Mouse (Mus musculus): ENCODE measurements around the gene Rps6ka1.
"Not testable (repeated sequence)": the region's sequence is repeated elsewhere in the genome, so short reads cannot be mapped to it uniquely, and the experiment has no call there.

Gene Rps6ka1

GRCm38 (mm10) chr4:133887672-133888453 lies at the start of gene Rps6ka1:
Gene Rps6ka1 (minus strand): TSS chr4:133887797.
- peak; percentile 68 for DNase-seq (ENCODE audit: low read depth, low spot score)
- H3K36me3 ChIP-seq (ENCODE audit: control insufficient read depth, insufficient read depth, low read length, poor library complexity, severe bottlenecking) = no peaks in the 10 kb centered on the region
- no peaks in the 10 kb centered on the region; the same call in 1 of the 2 replicates for H3K27me3 ChIP-seq (ENCODE audit: control insufficient read depth, insufficient read depth, low read length, poor library complexity, severe bottlenecking)

DNA sequence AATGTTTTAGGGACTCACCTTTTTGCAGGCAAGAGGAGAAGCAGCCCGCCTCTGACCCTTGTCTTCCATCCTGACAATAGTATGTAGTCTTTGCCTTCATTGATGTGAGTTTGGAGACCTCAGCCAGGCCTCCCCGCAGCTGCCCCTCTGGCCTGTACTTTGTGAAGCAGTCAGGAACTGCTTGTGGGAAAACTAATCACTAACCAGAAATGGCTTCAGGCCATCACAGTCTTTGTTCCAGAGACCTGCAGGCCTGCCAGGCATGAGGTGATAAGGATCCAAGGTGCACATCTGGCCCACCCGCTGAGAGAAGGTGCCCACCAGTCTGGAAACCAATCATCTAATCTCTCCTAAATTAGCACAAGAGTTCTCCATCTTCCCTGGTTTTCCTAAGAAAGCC lies 44.2 kb upstream of the Rps6ka1 start:
- DNase-seq (ENCODE audit: low read depth, low spot score) = no peak
- Histone ChIP-seq H3K36me3 (ENCODE audit: control insufficient read depth, insufficient read depth, low read length, poor library complexity, severe bottlenecking) (no peaks in the 10 kb centered on the region), H3K27me3 (ENCODE audit: control insufficient read depth, insufficient read depth, low read length, poor library complexity, severe bottlenecking) (no peaks in the 10 kb centered on the region)

- no peaks in the 10 kb centered on the region for H3K27me3 ChIP-seq (ENCODE audit: control insufficient read depth, insufficient read depth, low read length, poor library complexity, severe bottlenecking)
- no peaks in the 10 kb centered on the region for H3K36me3 ChIP-seq (ENCODE audit: control insufficient read depth, insufficient read depth, low read length, poor library complexity, severe bottlenecking)
- peak; percentile 50 for DNase-seq (ENCODE audit: low read depth, low spot score)
Observed at GRCm38 (mm10) chr4:133931349-133931748, 43.8 kb upstream of the Rps6ka1 start.

GRCm38 (mm10) chr4:133929278-133929670 lies 41.7 kb upstream of the Rps6ka1 start:
- H3K36me3 ChIP-seq (ENCODE audit: control insufficient read depth, insufficient read depth, low read length, poor library complexity, severe bottlenecking) = no peaks in the 10 kb centered on the region
- DNase-seq (ENCODE audit: low read depth, low spot score) = no peak

GRCm38 (mm10) chr4:133928576-133929277 lies 41.1 kb upstream of the Rps6ka1 start:
- no peaks in the 10 kb centered on the region for H3K27me3 ChIP-seq (ENCODE audit: control insufficient read depth, insufficient read depth, low read length, poor library complexity, severe bottlenecking)
- no peaks in the 10 kb centered on the region for H3K36me3 ChIP-seq (ENCODE audit: control insufficient read depth, insufficient read depth, low read length, poor library complexity, severe bottlenecking)
- DNase-seq (ENCODE audit: low read depth, low spot score) = peak; percentile 32

More at GRCm38 (mm10) chr4:133929278-133929670, 41.7 kb upstream of the Rps6ka1 start:
- H3K27me3 ChIP-seq (ENCODE audit: control insufficient read depth, insufficient read depth, low read length, poor library complexity, severe bottlenecking) = no peaks in the 10 kb centered on the region

DNA sequence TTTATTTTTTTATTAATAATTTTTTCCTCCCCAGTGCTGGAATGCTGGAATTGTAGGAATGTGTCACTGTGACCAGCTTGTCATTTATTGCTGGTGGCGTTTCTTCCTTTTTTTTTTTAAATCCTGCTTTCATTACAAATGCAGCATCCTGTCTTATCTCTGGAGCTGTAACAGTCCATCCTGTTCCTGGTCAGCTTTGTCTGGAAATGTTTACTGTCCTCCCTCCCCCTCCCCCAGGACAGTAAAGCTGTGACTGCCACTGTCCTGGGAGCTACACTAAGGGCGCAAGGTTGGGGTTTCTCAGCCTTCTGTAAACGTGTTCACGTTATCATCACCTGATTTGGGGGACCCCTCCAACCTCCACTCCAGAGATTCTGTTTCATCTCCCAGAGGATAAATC lies 37.6 kb upstream of the Rps6ka1 start:
- H3K36me3 ChIP-seq (ENCODE audit: control insufficient read depth, insufficient read depth, low read length, poor library complexity, severe bottlenecking) = no peaks in the 10 kb centered on the region
- DNase-seq (ENCODE audit: low read depth, low spot score) = no peak
- no peaks in the 10 kb centered on the region for H3K27me3 ChIP-seq (ENCODE audit: control insufficient read depth, insufficient read depth, low read length, poor library complexity, severe bottlenecking)

DNA sequence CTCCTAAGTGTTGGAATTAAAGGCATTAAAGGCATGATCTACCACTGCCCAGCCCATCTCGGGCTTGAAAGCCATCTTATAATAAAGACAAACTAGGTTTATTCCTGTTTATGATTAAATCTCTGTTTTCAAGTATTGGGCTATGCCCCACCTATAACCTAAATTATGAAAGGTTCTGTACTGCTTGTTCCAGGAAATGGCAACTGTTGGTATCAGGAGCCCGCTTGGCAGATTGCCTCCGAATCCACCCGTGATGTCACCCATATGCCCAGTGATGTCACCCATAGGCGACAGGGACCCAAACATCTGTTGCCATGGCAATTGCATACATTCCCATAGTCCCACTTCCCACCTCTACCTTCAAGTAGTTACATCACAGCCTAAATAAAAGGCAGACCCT lies 36.1 kb upstream of the Rps6ka1 start:
- no peaks in the 10 kb centered on the region for H3K36me3 ChIP-seq (ENCODE audit: control insufficient read depth, insufficient read depth, low read length, poor library complexity, severe bottlenecking)
- no peak for DNase-seq (ENCODE audit: low read depth, low spot score)
- H3K27me3 ChIP-seq (ENCODE audit: control insufficient read depth, insufficient read depth, low read length, poor library complexity, severe bottlenecking) = no peaks in the 10 kb centered on the region

DNA sequence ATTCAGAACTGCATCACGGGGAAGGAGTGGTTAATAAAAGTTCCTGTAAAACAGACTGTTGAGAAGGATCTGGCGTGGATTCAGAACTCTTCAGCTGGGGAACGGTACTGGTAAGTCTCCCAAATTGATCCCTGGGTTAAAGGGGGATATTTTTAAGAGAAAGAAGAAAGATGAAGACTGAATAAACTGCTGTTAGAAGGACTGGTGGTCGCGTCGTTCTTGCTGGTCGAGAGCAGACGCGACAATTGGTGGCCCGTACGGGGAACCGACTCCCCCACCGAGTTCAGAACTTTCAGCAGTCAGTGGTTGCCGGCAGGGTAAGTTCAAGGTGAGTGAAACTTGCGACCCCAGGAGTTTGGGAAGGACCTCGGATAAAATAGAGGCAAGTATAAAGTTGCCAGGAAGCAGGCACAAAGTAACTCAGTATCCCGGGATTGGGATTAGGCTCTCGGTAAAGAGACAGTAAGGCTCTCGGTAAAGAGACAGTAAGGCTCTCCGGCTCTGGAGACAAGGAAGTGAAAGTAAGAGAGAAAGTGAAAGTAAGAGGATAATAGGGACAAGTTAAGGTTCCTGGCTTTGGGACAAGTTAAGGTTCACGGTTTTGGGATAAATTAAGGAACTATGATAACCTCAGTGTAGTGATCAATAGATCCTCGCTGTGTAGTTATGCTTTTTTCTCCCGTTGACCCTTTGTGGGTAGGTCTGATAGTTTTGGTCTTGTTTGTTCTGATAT lies 30.7 kb upstream of the Rps6ka1 start:
- not testable (repeated sequence) for DNase-seq (ENCODE audit: low read depth, low spot score); H3K36me3 ChIP-seq (ENCODE audit: control insufficient read depth, insufficient read depth, low read length, poor library complexity, severe bottlenecking); H3K27me3 ChIP-seq (ENCODE audit: control insufficient read depth, insufficient read depth, low read length, poor library complexity, severe bottlenecking)

DNA sequence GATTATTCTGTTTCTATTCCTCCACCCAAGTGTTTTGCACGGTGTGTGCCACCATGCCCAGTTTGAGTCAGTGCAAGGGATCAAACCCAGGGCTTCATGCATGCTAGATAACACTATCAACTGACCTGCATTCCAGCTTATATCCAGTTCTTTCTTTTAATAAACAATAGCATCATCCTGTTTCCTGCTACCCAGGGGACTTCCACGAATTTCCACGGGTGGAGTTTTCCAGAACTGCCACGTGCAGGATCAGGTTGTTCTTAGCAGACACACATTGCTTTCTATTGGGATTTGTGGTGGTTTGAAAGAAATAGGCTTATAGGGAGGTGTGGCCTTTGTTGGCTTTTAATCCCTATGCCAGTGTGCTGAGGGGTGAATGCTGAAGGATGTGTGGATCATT lies 24.4 kb upstream of the Rps6ka1 start:
- Histone ChIP-seq H3K36me3 (ENCODE audit: control insufficient read depth, insufficient read depth, low read length, poor library complexity, severe bottlenecking) (no peaks in the 10 kb centered on the region), H3K27me3 (ENCODE audit: control insufficient read depth, insufficient read depth, low read length, poor library complexity, severe bottlenecking) (no peaks in the 10 kb centered on the region)
- DNase-seq (ENCODE audit: low read depth, low spot score) = no peak

DNA sequence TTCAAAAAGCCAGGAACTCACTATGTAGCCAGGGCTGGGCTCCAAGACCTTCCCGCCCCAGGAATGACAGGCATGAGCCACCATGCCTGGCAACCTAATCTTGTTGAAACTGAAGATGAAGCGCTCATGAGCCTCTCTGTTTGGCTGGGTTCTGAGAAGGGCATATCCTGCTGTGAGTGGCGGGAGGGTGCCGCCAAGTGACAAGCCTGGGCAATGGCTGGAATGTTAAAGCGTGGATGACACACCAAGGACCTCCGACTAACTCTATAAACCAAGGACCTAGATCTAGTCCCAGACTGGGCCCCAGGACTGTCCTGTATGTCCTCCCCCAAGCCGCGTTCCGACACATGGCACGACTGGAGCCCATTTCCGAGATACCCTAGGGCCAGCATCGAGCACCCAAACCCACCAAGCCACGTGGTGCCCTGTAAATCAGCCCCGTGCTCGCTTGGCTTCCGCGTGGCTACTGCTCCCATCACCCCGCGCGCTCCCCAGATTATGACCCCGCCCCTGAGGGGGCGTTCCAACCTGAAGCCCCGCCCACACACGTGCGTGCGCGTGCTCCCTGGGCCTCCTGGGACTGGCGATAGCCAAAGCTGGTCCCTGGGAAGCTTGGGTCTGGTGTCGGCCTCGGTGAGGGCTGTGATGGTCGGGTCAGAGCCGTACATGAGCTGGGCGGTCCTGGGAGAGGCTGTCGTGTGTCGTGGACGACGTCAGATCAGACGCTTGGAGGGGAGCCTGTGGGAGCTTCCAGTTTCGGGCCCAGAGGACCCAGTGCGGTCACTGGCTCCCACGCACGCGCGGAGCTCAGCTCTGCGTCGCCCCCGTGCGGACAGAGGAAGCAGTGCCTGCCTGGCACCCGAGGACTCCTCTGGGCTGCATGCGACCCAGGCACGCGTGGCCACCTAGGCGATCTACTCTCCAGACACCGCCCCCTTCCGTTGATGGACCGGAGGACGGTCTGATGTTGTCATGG lies 22.9 kb upstream of the Rps6ka1 start:
- no peaks in the 10 kb centered on the region for H3K27me3 ChIP-seq (ENCODE audit: control insufficient read depth, insufficient read depth, low read length, poor library complexity, severe bottlenecking)
- no peaks in the 10 kb centered on the region for H3K36me3 ChIP-seq (ENCODE audit: control insufficient read depth, insufficient read depth, low read length, poor library complexity, severe bottlenecking)
- DNase-seq (ENCODE audit: low read depth, low spot score) = peak; percentile 96

- DNase-seq (ENCODE audit: low read depth, low spot score) = no peak
- Histone ChIP-seq H3K36me3 (ENCODE audit: control insufficient read depth, insufficient read depth, low read length, poor library complexity, severe bottlenecking) (no peaks in the 10 kb centered on the region), H3K27me3 (ENCODE audit: control insufficient read depth, insufficient read depth, low read length, poor library complexity, severe bottlenecking) (no peaks in the 10 kb centered on the region)
Observed at GRCm38 (mm10) chr4:133908051-133908450, 20.5 kb upstream of the Rps6ka1 start.

GRCm38 (mm10) chr4:133907086-133907485 lies 19.5 kb upstream of the Rps6ka1 start:
- Histone ChIP-seq H3K36me3 (ENCODE audit: control insufficient read depth, insufficient read depth, low read length, poor library complexity, severe bottlenecking) (no peaks in the 10 kb centered on the region), H3K27me3 (ENCODE audit: control insufficient read depth, insufficient read depth, low read length, poor library complexity, severe bottlenecking) (no peaks in the 10 kb centered on the region)
- DNase-seq (ENCODE audit: low read depth, low spot score) = peak; percentile 63

- H3K36me3 ChIP-seq (ENCODE audit: control insufficient read depth, insufficient read depth, low read length, poor library complexity, severe bottlenecking); H3K27me3 ChIP-seq (ENCODE audit: control insufficient read depth, insufficient read depth, low read length, poor library complexity, severe bottlenecking); DNase-seq (ENCODE audit: low read depth, low spot score): not testable (repeated sequence)
Observed at GRCm38 (mm10) chr4:133906336-133906735, 18.7 kb upstream of the Rps6ka1 start.

DNA sequence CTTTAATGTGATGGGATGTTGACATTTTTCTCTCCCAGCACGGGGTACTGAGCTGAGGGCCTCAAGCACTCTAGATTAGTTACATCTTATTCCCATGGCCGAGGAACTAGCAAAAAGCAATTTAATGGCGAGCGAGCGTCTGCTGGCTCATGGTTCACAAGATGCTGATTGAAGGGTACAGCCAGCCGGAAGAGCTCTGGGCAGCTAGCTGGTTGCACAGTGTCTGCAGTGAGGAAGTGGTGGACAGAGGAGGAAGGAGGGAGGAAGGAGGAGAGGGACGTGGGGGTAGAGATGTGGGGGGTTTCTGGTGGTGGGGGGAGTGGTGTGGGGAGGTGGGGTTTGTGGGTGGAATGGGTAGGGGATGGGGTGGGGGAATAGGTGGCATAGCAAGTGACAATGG lies 17.6 kb upstream of the Rps6ka1 start:
- Histone ChIP-seq H3K36me3 (ENCODE audit: control insufficient read depth, insufficient read depth, low read length, poor library complexity, severe bottlenecking) (no peaks in the 10 kb centered on the region), H3K27me3 (ENCODE audit: control insufficient read depth, insufficient read depth, low read length, poor library complexity, severe bottlenecking) (no peaks in the 10 kb centered on the region)
- peak; percentile 33 for DNase-seq (ENCODE audit: low read depth, low spot score)
